Mouse (Mus musculus): Measurements from ENCODE around the gene Becn1. TPM values are rescaled to one million over a fixed set of nuclear protein-coding genes. Genes with fewer than 3 reads are reported as not detected.

Becn1 gene
- polyA plus RNA-seq, 1 experiment from 2014 or later: 134 TPM

DNA sequence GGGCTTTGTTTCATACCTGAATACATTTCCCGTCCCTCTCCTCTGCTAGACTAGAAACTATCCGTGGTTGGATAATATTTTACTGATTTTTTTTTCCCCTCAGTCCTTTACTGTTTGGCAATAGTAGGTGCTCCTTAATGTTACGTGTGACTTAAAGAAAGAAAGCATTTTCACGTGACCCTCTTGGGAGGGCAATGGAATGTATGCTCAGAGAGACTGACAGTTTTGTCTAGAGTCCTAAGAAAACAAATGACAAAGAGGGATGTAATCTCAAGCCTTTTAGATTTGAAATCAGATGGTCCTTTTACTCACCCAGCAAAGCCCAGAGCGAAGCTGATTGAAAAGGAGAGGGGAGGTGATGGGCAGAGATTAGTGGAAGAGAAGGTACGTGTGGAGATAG lies 36.2 kb downstream of the Becn1 start:
- peaks cover 2% of the 10 kb centered on the region; the same call in 1 of the 2 replicates for H3K36me3 ChIP-seq (ENCODE audit: control insufficient read depth, insufficient read depth, low read length)
- peaks cover 37% of the 10 kb centered on the region for H3K27me3 ChIP-seq (replicated peaks; ENCODE audit: control insufficient read depth, insufficient read depth, low read length)
- no peak overlapping the region for H3K4me3 ChIP-seq (ENCODE audit: low read depth, low read length)
- H3K9me3 ChIP-seq (ENCODE audit: control insufficient read depth, low read length): no peaks in the 10 kb centered on the region
- H3K9ac ChIP-seq (ENCODE audit: low read depth, low read length): no peak overlapping the region
- no peak overlapping the region for H3K4me2 ChIP-seq
- ATAC-seq (replicated peaks; ENCODE audit: low FRiP score) (no peak), DNase-seq (ENCODE audit: low spot score) (no peak)
- 51% methylated on average over 6 of the region's 6 CpGs for WGBS
- H3K27ac ChIP-seq (ENCODE audit: low read depth, low read length): no peak overlapping the region
- H3K4me1 ChIP-seq (replicated peaks; ENCODE audit: control insufficient read depth, insufficient read depth, low read length): peaks cover 36% of the 10 kb centered on the region

DNA sequence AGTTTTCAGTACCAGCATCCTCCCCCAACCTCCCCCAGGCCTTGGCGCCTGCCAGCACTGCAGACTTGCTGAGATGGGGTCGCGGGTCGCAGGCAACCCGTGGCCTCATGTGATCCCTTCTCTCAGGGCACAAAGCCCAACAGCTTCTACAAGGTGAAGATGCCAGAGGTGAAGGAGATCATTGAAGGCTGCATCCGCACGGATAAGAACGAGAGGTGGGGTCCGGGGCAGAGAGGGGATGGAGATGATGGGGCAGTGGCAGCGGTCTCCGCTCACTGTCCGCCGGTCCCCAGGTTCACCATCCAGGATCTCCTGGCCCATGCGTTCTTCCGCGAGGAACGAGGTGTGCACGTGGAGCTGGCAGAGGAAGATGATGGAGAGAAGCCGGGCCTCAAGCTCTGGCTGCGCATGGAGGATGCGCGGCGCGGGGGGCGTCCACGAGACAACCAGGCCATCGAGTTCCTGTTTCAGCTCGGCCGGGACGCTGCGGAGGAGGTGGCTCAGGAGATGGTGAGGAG lies 37.1 kb downstream of the Becn1 start:
- H3K4me1 ChIP-seq (replicated peaks; ENCODE audit: control insufficient read depth, insufficient read depth, low read length): peaks cover 35% of the 10 kb centered on the region
- H3K9me3 ChIP-seq (ENCODE audit: control insufficient read depth, low read length): no peaks in the 10 kb centered on the region
- H3K4me2 ChIP-seq: peak overlapping the region; percentile 59
- H3K36me3 ChIP-seq (ENCODE audit: control insufficient read depth, insufficient read depth, low read length): peaks cover 2% of the 10 kb centered on the region; the same call in 1 of the 2 replicates
- no peak overlapping the region for H3K9ac ChIP-seq (ENCODE audit: low read depth, low read length)
- H3K27me3 ChIP-seq (replicated peaks; ENCODE audit: control insufficient read depth, insufficient read depth, low read length): peaks cover 37% of the 10 kb centered on the region
- no peak overlapping the region for H3K27ac ChIP-seq (ENCODE audit: low read depth, low read length)
- WGBS: 12% methylated on average over 31 of the region's 31 CpGs
- peak overlapping the region; percentile 28 for H3K4me3 ChIP-seq (ENCODE audit: low read depth, low read length)
- no peak for DNase-seq (ENCODE audit: low spot score)
- no peak for ATAC-seq (replicated peaks; ENCODE audit: low FRiP score)

GRCm38 (mm10) chr11:101263989-101264280 lies 38.2 kb downstream of the Becn1 start:
- DNase-seq (ENCODE audit: low spot score) (no peak), ATAC-seq (replicated peaks; ENCODE audit: low FRiP score) (no peak)
- Histone ChIP-seq H3K27me3 (replicated peaks; ENCODE audit: control insufficient read depth, insufficient read depth, low read length) (peaks cover 37% of the 10 kb centered on the region), H3K4me1 (replicated peaks; ENCODE audit: control insufficient read depth, insufficient read depth, low read length) (peaks cover 35% of the 10 kb centered on the region), H3K27ac (ENCODE audit: low read depth, low read length) (no peak overlapping the region), H3K4me3 (ENCODE audit: low read depth, low read length) (no peak overlapping the region), H3K9ac (ENCODE audit: low read depth, low read length) (no peak overlapping the region), H3K9me3 (ENCODE audit: control insufficient read depth, low read length) (no peaks in the 10 kb centered on the region), H3K4me2 (peak overlapping the region; percentile 99), H3K36me3 (ENCODE audit: control insufficient read depth, insufficient read depth, low read length) (peaks cover 5% of the 10 kb centered on the region; the same call in 1 of the 2 replicates)
- WGBS: 35% methylated on average over 3 of the region's 3 CpGs

GRCm38 (mm10) chr11:101263138-101263988 lies 38.7 kb downstream of the Becn1 start:
- 11% methylated on average over 32 of the region's 32 CpGs for WGBS
- no peak for DNase-seq (ENCODE audit: low spot score)
- peak overlapping the region; percentile 82 for H3K4me3 ChIP-seq (ENCODE audit: low read depth, low read length)

DNA sequence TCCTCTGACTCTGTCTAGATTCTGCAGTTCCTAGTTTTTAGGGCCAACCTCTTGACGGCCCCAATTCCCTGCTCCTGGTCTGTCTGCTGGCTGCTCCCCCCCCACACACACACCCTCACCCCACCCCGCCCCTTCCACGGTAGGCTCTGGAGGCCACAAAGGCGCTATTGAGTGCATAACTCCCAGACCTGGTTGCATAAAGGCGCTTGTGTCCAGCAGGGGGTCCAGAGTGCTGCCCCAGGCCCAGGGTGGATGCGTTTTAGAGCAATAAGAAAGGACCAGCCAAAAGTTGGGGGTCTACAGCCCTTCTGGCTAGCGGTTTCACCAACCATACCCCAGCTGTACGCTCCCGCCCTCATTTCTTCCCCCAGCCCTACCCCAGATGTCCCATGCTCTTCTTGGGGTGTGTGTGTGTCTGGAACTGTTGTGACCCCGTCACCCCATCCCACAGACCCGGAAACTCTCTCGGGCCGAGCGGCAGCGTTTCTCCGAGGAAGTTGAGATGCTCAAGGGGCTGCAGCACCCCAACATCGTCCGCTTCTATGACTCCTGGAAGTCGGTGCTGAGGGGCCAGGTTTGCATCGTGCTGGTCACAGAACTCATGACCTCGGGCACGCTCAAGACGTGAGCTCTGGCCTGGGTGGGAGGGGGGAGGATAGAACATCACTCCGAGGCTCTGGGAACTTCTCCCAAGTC lies 39.7 kb downstream of the Becn1 start:
- 6% methylated on average over 24 of the region's 24 CpGs for WGBS
- peaks cover 37% of the 10 kb centered on the region for H3K27me3 ChIP-seq (replicated peaks; ENCODE audit: control insufficient read depth, insufficient read depth, low read length)
- H3K9me3 ChIP-seq (ENCODE audit: control insufficient read depth, low read length): no peaks in the 10 kb centered on the region
- no peak overlapping the region for H3K27ac ChIP-seq (ENCODE audit: low read depth, low read length)
- no peak for DNase-seq (ENCODE audit: low spot score)
- peaks cover 45% of the 10 kb centered on the region for H3K4me1 ChIP-seq (replicated peaks; ENCODE audit: control insufficient read depth, insufficient read depth, low read length)
- H3K9ac ChIP-seq (ENCODE audit: low read depth, low read length): peak overlapping the region; percentile 49
- H3K4me2 ChIP-seq: peak overlapping the region; percentile 99
- ATAC-seq (replicated peaks; ENCODE audit: low FRiP score): no peak
- peaks cover 10% of the 10 kb centered on the region; the same call in 1 of the 2 replicates for H3K36me3 ChIP-seq (ENCODE audit: control insufficient read depth, insufficient read depth, low read length)
- H3K4me3 ChIP-seq (ENCODE audit: low read depth, low read length): peak overlapping the region; percentile 82

More at GRCm38 (mm10) chr11:101263138-101263988, 38.7 kb downstream of the Becn1 start:
- Histone ChIP-seq H3K4me1 (replicated peaks; ENCODE audit: control insufficient read depth, insufficient read depth, low read length) (peaks cover 41% of the 10 kb centered on the region), H3K27me3 (replicated peaks; ENCODE audit: control insufficient read depth, insufficient read depth, low read length) (peaks cover 37% of the 10 kb centered on the region), H3K9me3 (ENCODE audit: control insufficient read depth, low read length) (no peaks in the 10 kb centered on the region), H3K9ac (ENCODE audit: low read depth, low read length) (no peak overlapping the region), H3K36me3 (ENCODE audit: control insufficient read depth, insufficient read depth, low read length) (peaks cover 6% of the 10 kb centered on the region; the same call in 1 of the 2 replicates), H3K27ac (ENCODE audit: low read depth, low read length) (no peak overlapping the region), H3K4me2 (peak overlapping the region; percentile 99)
- ATAC-seq (replicated peaks; ENCODE audit: low FRiP score): no peak

- Histone ChIP-seq H3K9me3 (ENCODE audit: control insufficient read depth, low read length) (no peaks in the 10 kb centered on the region), H3K4me2 (peak overlapping the region; percentile 99), H3K27ac (ENCODE audit: low read depth, low read length) (peak overlapping the region; percentile 95), H3K4me1 (replicated peaks; ENCODE audit: control insufficient read depth, insufficient read depth, low read length) (peaks cover 46% of the 10 kb centered on the region), H3K4me3 (ENCODE audit: low read depth, low read length) (peak overlapping the region; percentile 82), H3K36me3 (ENCODE audit: control insufficient read depth, insufficient read depth, low read length) (peaks cover 10% of the 10 kb centered on the region; the same call in 1 of the 2 replicates), H3K9ac (ENCODE audit: low read depth, low read length) (peak overlapping the region; percentile 92), H3K27me3 (replicated peaks; ENCODE audit: control insufficient read depth, insufficient read depth, low read length) (peaks cover 37% of the 10 kb centered on the region)
- ATAC-seq (replicated peaks; ENCODE audit: low FRiP score): no peak
- DNase-seq (ENCODE audit: low spot score): peak; percentile 55
- under 1% methylated on average over 30 of the region's 30 CpGs for WGBS
These were observed 41.2 kb downstream of the Becn1 start for GRCm38 (mm10) chr11:101260826-101261380.

DNA sequence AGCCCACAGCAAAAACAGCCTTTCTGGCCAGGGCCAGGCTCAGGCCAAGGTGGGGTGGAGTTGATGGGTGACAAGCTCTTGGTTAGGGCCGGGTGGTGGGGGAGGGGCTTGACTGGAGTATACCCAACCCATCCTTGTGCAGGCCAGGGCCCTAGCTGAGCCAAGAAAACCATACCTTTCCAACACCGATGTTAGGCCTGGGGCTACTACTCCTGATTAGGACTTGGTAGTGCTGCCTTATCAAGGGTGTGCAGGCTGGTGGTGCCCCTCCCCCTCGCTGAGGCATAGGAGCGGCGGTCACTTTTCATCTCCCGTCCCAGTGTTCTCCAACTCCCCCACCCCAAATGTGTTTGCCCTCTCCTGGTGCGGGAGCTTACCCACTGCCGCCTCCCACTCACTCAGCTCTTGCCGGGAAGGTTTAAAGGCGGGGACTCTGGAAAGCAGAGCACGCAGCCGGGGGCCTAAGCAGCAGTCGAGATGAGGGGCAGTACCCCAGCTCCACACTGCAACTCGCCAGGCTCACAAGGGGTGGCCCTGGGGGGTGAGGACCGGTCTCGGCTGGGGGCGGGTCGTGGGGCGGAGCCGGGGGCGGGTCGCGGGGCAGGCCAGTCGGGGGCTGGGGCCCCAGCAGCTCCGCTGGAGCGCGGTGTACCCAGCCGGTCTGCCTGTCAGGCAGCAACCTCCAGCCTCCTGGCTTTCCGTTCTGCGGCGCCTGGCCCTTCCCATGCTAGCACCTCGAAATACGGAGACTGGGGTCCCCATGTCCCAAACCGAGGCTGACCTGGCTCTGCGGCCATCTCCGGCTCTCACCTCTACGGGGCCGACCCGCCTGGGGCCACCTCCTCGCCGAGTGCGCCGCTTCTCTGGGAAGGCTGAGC lies 41.9 kb downstream of the Becn1 start, which contains the start of gene Wnk4:
Gene Wnk4, plus strand, starts transcription at position 620 of the 878 bp plus-strand sequence.
- Histone ChIP-seq H3K4me1 (replicated peaks; ENCODE audit: control insufficient read depth, insufficient read depth, low read length) (peaks cover 48% of the 10 kb centered on the region), H3K4me2 (peak within 1 kb of the TSS; percentile 99)

More for the DNA sequence above, 41.9 kb downstream of the Becn1 start, which contains the start of gene Wnk4:
- Histone ChIP-seq H3K9ac (ENCODE audit: low read depth, low read length) (peak within 1 kb of the TSS; percentile 92), H3K27me3 (replicated peaks; ENCODE audit: control insufficient read depth, insufficient read depth, low read length) (peaks cover 32% of the 10 kb centered on the region), H3K27ac (ENCODE audit: low read depth, low read length) (peak within 1 kb of the TSS; percentile 95), H3K9me3 (ENCODE audit: control insufficient read depth, low read length) (no peaks in the 10 kb centered on the region), H3K36me3 (ENCODE audit: control insufficient read depth, insufficient read depth, low read length) (peaks cover 10% of the 10 kb centered on the region; the same call in 1 of the 2 replicates), H3K4me3 (ENCODE audit: low read depth, low read length) (peak within 1 kb of the TSS; percentile 82)
- under 1% methylated on average over 42 of the region's 43 CpGs for WGBS
- ATAC-seq (replicated peaks; ENCODE audit: low FRiP score): peak; percentile 94
- DNase-seq (ENCODE audit: low spot score): peak; percentile 89
